In genomic region chr8:87674157-87674556, GRCm38 (mm10) we compare ENCODE assay signal across 12 mouse cellular contexts.
A peak's percentile ranks its signal among the peaks of the same experiment; 100 is the strongest.
DNase-seq lines count a peak whose midpoint lies in the region; ATAC-seq and TF ChIP-seq lines count a peak whose summit lies in the region.
"Had no signal": no experiment of that assay in that cellular context is flagged by ENCODE, and none has a peak within 500 bp of the region (broad histone marks: within the 10 kb centered on the region; RNA-seq: fewer than 3 reads in every experiment).

No protein-coding gene starts in this region.

- no peaks in the 10 kb centered on the region for H3K36me3 ChIP-seq in intestine, postnatal 0 days (ENCODE audit: control insufficient read depth, insufficient read depth)
- no peaks in the 10 kb centered on the region for H3K36me3 ChIP-seq in intestine, embryonic 16.5 days (ENCODE audit: control insufficient read depth, insufficient read depth, low read length)
- no peaks in the 10 kb centered on the region for H3K36me3 ChIP-seq in neural tube, embryonic 14.5 days (ENCODE audit: control insufficient read depth, insufficient read depth, low read length)
- no peaks in the 10 kb centered on the region for H3K36me3 ChIP-seq in neural tube, embryonic 15.5 days

- no peak overlapping the region for H3K4me2 ChIP-seq in intestine, postnatal 0 days (replicated peaks; ENCODE audit: low read depth)
- no peak overlapping the region for H3K4me2 ChIP-seq in intestine, embryonic 16.5 days (ENCODE audit: low read depth, low read length)
- no peak overlapping the region for H3K4me2 ChIP-seq in neural tube, embryonic 14.5 days (ENCODE audit: low read depth, low read length)
- no peak overlapping the region for H3K4me2 ChIP-seq in neural tube, embryonic 15.5 days
- H3K4me2 ChIP-seq: embryonic facial prominence, embryonic 13.5 days had no signal

- TF ChIP-seq CTCF in intestine, postnatal 0 days (IDR thresholded peaks at IDR 0.05; ENCODE audit: low read depth), result peak; percentile 30; the same call in 1 of the 2 replicates

- H3K4me1 ChIP-seq in intestine, postnatal 0 days (replicated peaks; ENCODE audit: control insufficient read depth, insufficient read depth, low read length), result no peaks in the 10 kb centered on the region
- H3K4me1 ChIP-seq in intestine, embryonic 16.5 days (ENCODE audit: control insufficient read depth, insufficient read depth, low read length), result no peaks in the 10 kb centered on the region
- peaks cover 16% of the 10 kb centered on the region for H3K4me1 ChIP-seq in neural tube, embryonic 14.5 days (ENCODE audit: control insufficient read depth, insufficient read depth, low read length)
- H3K4me1 ChIP-seq in neural tube, embryonic 15.5 days, result peaks cover 27% of the 10 kb centered on the region

- no peak overlapping the region for H3K9ac ChIP-seq in intestine, postnatal 0 days (ENCODE audit: low read depth, low read length)
- no peak overlapping the region for H3K9ac ChIP-seq in intestine, embryonic 16.5 days (ENCODE audit: low read depth, low read length)
- H3K9ac ChIP-seq in neural tube, embryonic 14.5 days (replicated peaks; ENCODE audit: low read depth, low read length), result no peak overlapping the region
- H3K9ac ChIP-seq in neural tube, embryonic 15.5 days (replicated peaks), result no peak overlapping the region
- H3K9ac ChIP-seq: embryonic facial prominence, embryonic 13.5 days; forebrain, postnatal 0 days had no signal

- no peaks in the 10 kb centered on the region for H3K9me3 ChIP-seq in intestine, postnatal 0 days (ENCODE audit: control insufficient read depth)
- no peaks in the 10 kb centered on the region for H3K9me3 ChIP-seq in intestine, embryonic 16.5 days (ENCODE audit: control insufficient read depth, low read length)
- H3K9me3 ChIP-seq in neural tube, embryonic 14.5 days (ENCODE audit: control insufficient read depth, low read length), result no peaks in the 10 kb centered on the region
- H3K9me3 ChIP-seq in neural tube, embryonic 15.5 days (replicated peaks), result no peaks in the 10 kb centered on the region
- H3K9me3 ChIP-seq: embryonic facial prominence, embryonic 13.5 days had no signal

- ATAC-seq in intestine, postnatal 0 days, result no peak
- no peak for ATAC-seq in intestine, embryonic 16.5 days
- ATAC-seq in neural tube, embryonic 14.5 days (ENCODE audit: low read depth), result peak; percentile 13; the same call in 1 of the 2 replicates
- ATAC-seq in neural tube, embryonic 15.5 days (ENCODE audit: low FRiP score), result peak; percentile 19; the same call in 1 of the 2 replicates
- ATAC-seq: forebrain, postnatal 0 days had no signal

- no peak overlapping the region for H3K27ac ChIP-seq in intestine, postnatal 0 days (ENCODE audit: low read depth, low read length)
- no peak overlapping the region for H3K27ac ChIP-seq in intestine, embryonic 16.5 days (ENCODE audit: low read length)
- H3K27ac ChIP-seq in neural tube, embryonic 14.5 days (ENCODE audit: low read depth, low read length), result no peak overlapping the region
- H3K27ac ChIP-seq in neural tube, embryonic 15.5 days (replicated peaks), result no peak overlapping the region
- H3K27ac ChIP-seq: embryonic facial prominence, embryonic 13.5 days had no signal

- no peak for DNase-seq in neural tube, embryonic 10.5 days (ENCODE audit: extremely low spot score, low spot score)
- peak; percentile 62 for DNase-seq in cerebellum, adult 9-10 months
- no peak for DNase-seq in adrenal gland, postnatal 14 days
- no peak for DNase-seq in right cerebral cortex, postnatal 4 days
- DNase-seq: forebrain, postnatal 0 days; heart, adult 18-20 months; lung, postnatal 14 days had no signal

- no peak overlapping the region for H3K4me3 ChIP-seq in intestine, postnatal 0 days (ENCODE audit: low read depth, low read length)
- H3K4me3 ChIP-seq in intestine, embryonic 16.5 days (ENCODE audit: low read length), result no peak overlapping the region
- H3K4me3 ChIP-seq in neural tube, embryonic 14.5 days (ENCODE audit: low read depth, low read length), result no peak overlapping the region
- H3K4me3 ChIP-seq in neural tube, embryonic 15.5 days (replicated peaks), result no peak overlapping the region
- H3K4me3 ChIP-seq: embryonic facial prominence, embryonic 13.5 days had no signal

- no peaks in the 10 kb centered on the region for H3K27me3 ChIP-seq in intestine, postnatal 0 days (replicated peaks; ENCODE audit: control insufficient read depth, insufficient read depth, low read length)
- no peaks in the 10 kb centered on the region for H3K27me3 ChIP-seq in intestine, embryonic 16.5 days (replicated peaks; ENCODE audit: control insufficient read depth, insufficient read depth, low read length)
- H3K27me3 ChIP-seq in neural tube, embryonic 14.5 days (ENCODE audit: control insufficient read depth, insufficient read depth, low read length), result no peaks in the 10 kb centered on the region
- H3K27me3 ChIP-seq in neural tube, embryonic 15.5 days (replicated peaks), result no peaks in the 10 kb centered on the region
- H3K27me3 ChIP-seq: embryonic facial prominence, embryonic 13.5 days had no signal

- 57% methylated on average over 7 of the region's 7 CpGs for WGBS in intestine, postnatal 0 days
- 55% methylated on average over 7 of the region's 7 CpGs for WGBS in intestine, embryonic 16.5 days
- WGBS in neural tube, embryonic 14.5 days, result 58% methylated on average over 7 of the region's 7 CpGs
- 58% methylated on average over 7 of the region's 7 CpGs for WGBS in neural tube, embryonic 15.5 days

Comparison
In these comparisons a context has a peak if more than half of its experiments do, and no peak if none do; other contexts are left out.
1. ATAC-seq: peak in neural tube, embryonic 14.5 days (single experiment) and neural tube, embryonic 15.5 days (single experiment); none in intestine, postnatal 0 days (single experiment) and intestine, embryonic 16.5 days (single experiment).